ENCODE assay signal across 21 mouse cellular contexts in genomic region chr6:38796388-38796787, GRCm38 (mm10).
"Had no signal": no experiment of that assay in that cellular context is flagged by ENCODE, and none has a peak within 500 bp of the region (broad histone marks: within the 10 kb centered on the region; RNA-seq: fewer than 3 reads in every experiment).

No protein-coding gene starts in this region.

- H3K36me3 ChIP-seq: limb, embryonic 15.5 days; midbrain, embryonic 13.5 days; neural tube, embryonic 13.5 days; stomach, embryonic 15.5 days had no signal

- H3K4me3 ChIP-seq: limb, embryonic 12.5 days; limb, embryonic 15.5 days; megakaryocyte, embryonic 14.5 days; midbrain, embryonic 10.5 days; midbrain, embryonic 13.5 days; myocyte; neural tube, embryonic 13.5 days; stomach, embryonic 15.5 days had no signal

- H3K27ac ChIP-seq: limb, embryonic 12.5 days; limb, embryonic 15.5 days; midbrain, embryonic 10.5 days; midbrain, embryonic 13.5 days; neural tube, embryonic 13.5 days; stomach, embryonic 15.5 days had no signal

- H3K4me2 ChIP-seq: limb, embryonic 12.5 days; limb, embryonic 15.5 days; midbrain, embryonic 13.5 days; neural tube, embryonic 13.5 days; stomach, embryonic 15.5 days had no signal

- H3K27me3 ChIP-seq: limb, embryonic 12.5 days; limb, embryonic 15.5 days; megakaryocyte, embryonic 14.5 days; midbrain, embryonic 13.5 days; neural tube, embryonic 13.5 days; stomach, embryonic 15.5 days had no signal

- ATAC-seq: inflammation-experienced regulatory T-cells, adult 6 months; intestine, embryonic 16.5 days; midbrain, embryonic 13.5 days; midbrain, embryonic 16.5 days had no signal

- H3K9me3 ChIP-seq: limb, embryonic 12.5 days; limb, embryonic 15.5 days; megakaryocyte, embryonic 14.5 days; midbrain, embryonic 10.5 days; midbrain, embryonic 13.5 days; neural tube, embryonic 13.5 days; stomach, embryonic 15.5 days had no signal

- DNase-seq: kidney, adult 18-20 months; kidney, adult 9 months; kidney, postnatal 14 days; kidney, postnatal 4 days; left cerebral cortex, postnatal 4 days; lung, postnatal 10 days; retina, postnatal 1 day; right cerebral cortex, postnatal 25 days; spleen, adult 18-20 months; thymus, postnatal 25 days had no signal

- H3K9ac ChIP-seq: limb, embryonic 12.5 days; limb, embryonic 15.5 days; midbrain, embryonic 13.5 days; neural tube, embryonic 13.5 days; stomach, embryonic 15.5 days had no signal

- H3K4me1 ChIP-seq: limb, embryonic 12.5 days; midbrain, embryonic 10.5 days had no signal
